Mouse (Mus musculus): ENCODE data around the gene Xirp1. TPM values are rescaled to one million over a fixed set of nuclear protein-coding genes. Genes with fewer than 3 reads are reported as not detected.

Xirp1 gene
- polyA plus RNA-seq (2012; rRNA removed), result 0.50 and 0.57 TPM in 2 replicates

GRCm38 (mm10) chr9:120023086-120023811, at the start of gene Xirp1:
Gene Xirp1, minus strand, starts transcription at chr9:120023598.

DNA sequence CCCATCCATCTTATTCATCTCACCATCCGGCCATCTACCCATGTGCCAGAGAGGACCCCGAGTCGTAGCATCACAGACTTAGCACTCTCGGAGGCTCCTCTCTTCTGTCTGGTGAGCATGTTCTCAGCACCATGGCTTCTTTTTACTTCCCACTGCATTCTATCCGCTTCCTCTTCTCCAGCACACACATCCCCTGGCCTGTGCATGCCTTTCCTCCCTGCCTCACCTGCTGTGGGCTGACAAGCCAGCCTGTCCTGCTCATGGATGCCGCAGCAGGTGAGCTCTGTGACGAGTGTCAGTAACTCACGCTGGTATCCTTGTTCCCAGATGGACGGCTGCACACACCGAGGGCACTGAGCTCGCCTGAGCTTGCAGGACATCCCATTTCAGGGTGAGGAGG, 46.4 kb upstream of the Xirp1 start, which contains the start of gene Cx3cr1:
Gene Cx3cr1 (minus strand): TSS at position 101 of the 400 bp plus-strand sequence.

GRCm38 (mm10) chr9:119984536-119985011, 38.8 kb downstream of the Xirp1 start, which contains the start of gene Csrnp1:
Gene Csrnp1, minus strand, starts transcription at chr9:119984658.

Other genes with a start within 250 kb of the Xirp1 start
- not detected in 2 replicates for gene Scn11a, start 198.1 kb downstream of the Xirp1 start, polyA plus RNA-seq (2012; rRNA removed)
- gene Wdr48, start 128.7 kb downstream of the Xirp1 start, polyA plus RNA-seq (2012; rRNA removed), result 9.3 and 13.2 TPM in 2 replicates
- gene Gorasp1, start 86.0 kb downstream of the Xirp1 start, polyA plus RNA-seq (2012; rRNA removed), result 12.7 and 12.8 TPM in 2 replicates
- gene Ttc21a, start 86.0 kb downstream of the Xirp1 start, polyA plus RNA-seq (2012; rRNA removed), result 0.03 and 0.04 TPM in 2 replicates
- 12.8 and 25.8 TPM in 2 replicates for gene Csrnp1, start 38.9 kb downstream of the Xirp1 start, polyA plus RNA-seq (2012; rRNA removed)
- gene Cx3cr1, start 46.3 kb upstream of the Xirp1 start, polyA plus RNA-seq (2012; rRNA removed), result 2.4 and 2.7 TPM in 2 replicates
- gene Ccr8, start 68.5 kb upstream of the Xirp1 start, polyA plus RNA-seq (2012; rRNA removed), result 0.06 and 0.15 TPM in 2 replicates
- gene Slc25a38, start 86.8 kb upstream of the Xirp1 start, polyA plus RNA-seq (2012; rRNA removed), result 14.6 and 19.7 TPM in 2 replicates
- 1,902 and 2,484 TPM in 2 replicates for gene Rpsa, start 104.1 kb upstream of the Xirp1 start, polyA plus RNA-seq (2012; rRNA removed)
- gene Mobp, start 126.1 kb upstream of the Xirp1 start, polyA plus RNA-seq (2012; rRNA removed), result not detected in 2 replicates